Comparison of ENCODE assay signal across 8 mouse cellular contexts in the genomic region with DNA sequence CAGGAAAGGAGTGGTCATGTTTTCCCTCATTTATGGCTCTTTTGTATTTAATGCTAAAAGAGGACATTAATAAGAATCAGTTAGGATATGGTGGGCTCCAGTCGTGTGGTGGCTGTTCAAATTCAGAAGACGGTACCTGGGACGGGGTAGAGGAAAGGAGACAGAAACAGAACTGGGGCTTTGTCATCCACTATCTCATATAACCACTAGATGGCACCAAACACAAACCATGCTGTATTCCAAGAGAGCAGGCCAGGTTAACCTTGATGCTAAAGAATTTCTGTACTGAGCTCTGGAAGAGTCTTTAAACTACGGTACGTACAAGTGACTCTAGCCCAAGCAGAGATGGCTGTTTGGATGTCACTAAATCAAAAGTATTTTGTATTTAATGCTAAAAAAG.
DNase-seq lines count a peak whose midpoint lies in the region; ATAC-seq and TF ChIP-seq lines count a peak whose summit lies in the region.

No protein-coding gene starts in this region.

- no peak overlapping the region for H3K4me2 ChIP-seq in hindbrain, embryonic 11.5 days (replicated peaks; ENCODE audit: low read depth, low read length)
- no peak overlapping the region for H3K4me2 ChIP-seq in neural tube, embryonic 11.5 days (ENCODE audit: low read depth)

- H3K9me3 ChIP-seq in hindbrain, embryonic 11.5 days (ENCODE audit: control insufficient read depth, low read length): no peaks in the 10 kb centered on the region
- H3K9me3 ChIP-seq in hindbrain, embryonic 10.5 days: no peaks in the 10 kb centered on the region
- H3K9me3 ChIP-seq in neural tube, embryonic 11.5 days (ENCODE audit: control insufficient read depth, low read length): no peaks in the 10 kb centered on the region

- no peak for TF ChIP-seq POLR2A in brain, embryonic 14.5 days (IDR thresholded peaks at IDR 0.05; ENCODE audit: borderline replicate concordance, extremely low read depth, insufficient read depth, insufficient read length, poor library complexity, severe bottlenecking)

- 51% methylated on average over 5 of the region's 5 CpGs for WGBS in hindbrain, embryonic 11.5 days
- WGBS in hindbrain, embryonic 10.5 days: 49% methylated on average over 5 of the region's 5 CpGs
- WGBS in neural tube, embryonic 11.5 days: 56% methylated on average over 5 of the region's 5 CpGs

- H3K27ac ChIP-seq in hindbrain, embryonic 11.5 days (ENCODE audit: low read depth, low read length): no peak overlapping the region
- H3K27ac ChIP-seq in hindbrain, embryonic 10.5 days: no peak overlapping the region
- H3K27ac ChIP-seq in neural tube, embryonic 11.5 days (ENCODE audit: low read depth, low read length): no peak overlapping the region

- ATAC-seq in hindbrain, embryonic 11.5 days (ENCODE audit: low FRiP score): peak; percentile 68; the same call in 1 of the 2 replicates
- ATAC-seq in granulocyte monocyte progenitor cell, adult 5-6 weeks (replicated peaks; ENCODE audit: poor library complexity, severe bottlenecking): peak; percentile 67
- peak; percentile 52; the same call in 1 of the 2 replicates for ATAC-seq in neural tube, embryonic 11.5 days (ENCODE audit: insufficient read depth, low FRiP score, low TSS enrichment)

- no peaks in the 10 kb centered on the region for H3K27me3 ChIP-seq in hindbrain, embryonic 11.5 days (ENCODE audit: control insufficient read depth, insufficient read depth, low read length)
- no peaks in the 10 kb centered on the region for H3K27me3 ChIP-seq in hindbrain, embryonic 10.5 days (ENCODE audit: insufficient read depth, poor library complexity, severe bottlenecking)
- no peaks in the 10 kb centered on the region for H3K27me3 ChIP-seq in neural tube, embryonic 11.5 days (ENCODE audit: control insufficient read depth, insufficient read depth, low read length)

- H3K4me3 ChIP-seq in hindbrain, embryonic 11.5 days (ENCODE audit: low read depth, low read length): no peak overlapping the region
- H3K4me3 ChIP-seq in hindbrain, embryonic 10.5 days: no peak overlapping the region
- no peak overlapping the region for H3K4me3 ChIP-seq in neural tube, embryonic 11.5 days (ENCODE audit: low read depth, low read length)

- TF ChIP-seq CTCF in brain, embryonic 14.5 days (IDR thresholded peaks at IDR 0.05; ENCODE audit: borderline replicate concordance, extremely low read depth, insufficient read depth, insufficient read length): peak; percentile 72; the same call in 1 of the 2 replicates

- H3K4me1 ChIP-seq in hindbrain, embryonic 11.5 days (replicated peaks; ENCODE audit: control insufficient read depth, insufficient read depth, low read length): no peaks in the 10 kb centered on the region
- peaks cover 15% of the 10 kb centered on the region for H3K4me1 ChIP-seq in hindbrain, embryonic 10.5 days (replicated peaks)
- H3K4me1 ChIP-seq in neural tube, embryonic 11.5 days (ENCODE audit: control insufficient read depth, insufficient read depth, low read length): no peaks in the 10 kb centered on the region

- DNase-seq in hindbrain, embryonic 11.5 days (ENCODE audit: low spot score): peak; percentile 72
- no peak for DNase-seq in hindbrain, embryonic 10.5 days (ENCODE audit: low spot score)
- peak; percentile 32 for DNase-seq in CD4-positive, CD25-positive, alpha-beta regulatory T cell, adult 2 months (ENCODE audit: low read depth, low spot score)
- DNase-seq in brain, embryonic 14.5 days (ENCODE audit: low read depth): peak; percentile 77
- peak; percentile 29 to 79 for DNase-seq in layer of hippocampus, postnatal 14 days (ENCODE audit: low spot score in 2 of 2)
- no peak for DNase-seq in neural tube, embryonic 11.5 days (ENCODE audit: low spot score)
- no peak for DNase-seq in right cerebral cortex, postnatal 10 days (ENCODE audit: low spot score in 2 of 2)

- H3K9ac ChIP-seq in hindbrain, embryonic 11.5 days (ENCODE audit: low read depth, low read length): no peak overlapping the region
- H3K9ac ChIP-seq in neural tube, embryonic 11.5 days (ENCODE audit: low read length): no peak overlapping the region

- H3K36me3 ChIP-seq in hindbrain, embryonic 11.5 days (ENCODE audit: control insufficient read depth, insufficient read depth, low read length): no peaks in the 10 kb centered on the region
- no peaks in the 10 kb centered on the region for H3K36me3 ChIP-seq in hindbrain, embryonic 10.5 days
- H3K36me3 ChIP-seq in neural tube, embryonic 11.5 days (ENCODE audit: control insufficient read depth, insufficient read depth, low read length): no peaks in the 10 kb centered on the region

Comparison
In these comparisons a context has a peak if more than half of its experiments do, and no peak if none do; other contexts are left out.
1. DNase-seq: peak in hindbrain, embryonic 11.5 days (single experiment), CD4-positive, CD25-positive, alpha-beta regulatory T cell, adult 2 months (single experiment), brain, embryonic 14.5 days (single experiment) and layer of hippocampus, postnatal 14 days (2 of 2); none in hindbrain, embryonic 10.5 days (single experiment), neural tube, embryonic 11.5 days (single experiment) and right cerebral cortex, postnatal 10 days (0 of 2).
2. Peak in every context shown above with its lines, with median percentiles within 50 percentile points of each other: ATAC-seq.